Mouse (Mus musculus) neural tube, embryonic 12.5 days (tissue): ENCODE measurements at regions not wholly inside any gene's neighbourhood (a gene's known extent, or its start where the extent isn't known, plus 50 kb on each side); places are given as distances from the start of the nearest gene placed in this dataset.

Experiments used
- ATAC-seq: fragments of 200-750 bp; cut with Nextera tagmentation; 2 replicates; pipeline ENCODE4 v1.8.0; 2017; ENCODE audit warnings: low read depth, mild to moderate bottlenecking, moderate TSS enrichment, moderate library complexity; ENCODE audit not compliant: low FRiP score
- H3K27ac ChIP-seq: fragments of 300-500 bp; sonication (generic); 2 replicates; pipeline ENCODE4 v1.5.1; 2016
- H3K27me3 ChIP-seq: fragments of 300-500 bp; sonication (generic); replicated peaks from 2 replicates; pipeline ENCODE4 v1.6.1; 2016; ENCODE audit warnings: mild to moderate bottlenecking
- H3K36me3 ChIP-seq: fragments of 300-500 bp; sonication (generic); 2 replicates; pipeline ENCODE4 v1.6.1; 2016; ENCODE audit warnings: mild to moderate bottlenecking
- H3K4me1 ChIP-seq: fragments of 300-500 bp; sonication (generic); 2 replicates; pipeline ENCODE4 v1.6.1; 2016
- H3K4me2 ChIP-seq: fragments of 300-500 bp; sonication (generic); replicated peaks from 2 replicates; pipeline ENCODE4 v1.6.1; 2016; ENCODE audit warnings: mild to moderate bottlenecking
- H3K4me3 ChIP-seq: fragments of 300-500 bp; sonication (generic); 2 replicates; pipeline ENCODE4 v1.5.1; 2016
- H3K9ac ChIP-seq: fragments of 300-500 bp; sonication (generic); 2 replicates; pipeline ENCODE4 v1.6.1; 2016; ENCODE audit warnings: mild to moderate bottlenecking
- H3K9me3 ChIP-seq: fragments of 300-500 bp; sonication (generic); 2 replicates; pipeline ENCODE4 v1.6.1; 2016; ENCODE audit warnings: mild to moderate bottlenecking
- WGBS: fragments of 180-500 bp; shearing (Covaris S2); methylation state at CpG from one replicate; pipeline ENCODE4 v1.1.7; 2016; 5-methylcytosine and 5-hydroxymethylcytosine counted together

GRCm38 (mm10) chr10:37079535-37079934 is 59.2 kb downstream of the Marcks start:
- H3K9me3 ChIP-seq: no peaks in the 10 kb centered on the region
- H3K27me3 ChIP-seq: no peaks in the 10 kb centered on the region
- H3K27ac ChIP-seq: no peak overlapping the region
- no peak overlapping the region for H3K4me3 ChIP-seq
- H3K4me2 ChIP-seq: no peak overlapping the region
- 89% methylated on average over 6 of the region's 6 CpGs for WGBS
- no peak overlapping the region for H3K9ac ChIP-seq
- no peaks in the 10 kb centered on the region for H3K36me3 ChIP-seq
- H3K4me1 ChIP-seq: peaks cover 6% of the 10 kb centered on the region; the same call in 1 of the 2 replicates
- no peak for ATAC-seq

GRCm38 (mm10) chr10:37078439-37078838 is 60.3 kb downstream of the Marcks start:
- Histone ChIP-seq H3K4me2 (no peak overlapping the region), H3K9me3 (no peaks in the 10 kb centered on the region), H3K27ac (no peak overlapping the region), H3K4me1 (peaks cover 6% of the 10 kb centered on the region; the same call in 1 of the 2 replicates), H3K36me3 (no peaks in the 10 kb centered on the region), H3K4me3 (no peak overlapping the region), H3K9ac (no peak overlapping the region), H3K27me3 (no peaks in the 10 kb centered on the region)
- WGBS: 25% methylated on average over 5 of the region's 5 CpGs
- peak; percentile 88 for ATAC-seq

GRCm38 (mm10) chr10:37077741-37078140 is 61.0 kb downstream of the Marcks start:
- no peaks in the 10 kb centered on the region for H3K27me3 ChIP-seq
- no peaks in the 10 kb centered on the region for H3K9me3 ChIP-seq
- 100% methylated on average over 2 of the region's 2 CpGs for WGBS
- H3K9ac ChIP-seq: no peak overlapping the region
- no peak overlapping the region for H3K27ac ChIP-seq
- no peak overlapping the region for H3K4me2 ChIP-seq
- H3K36me3 ChIP-seq: no peaks in the 10 kb centered on the region
- no peak overlapping the region for H3K4me3 ChIP-seq
- peaks cover 6% of the 10 kb centered on the region; the same call in 1 of the 2 replicates for H3K4me1 ChIP-seq
- ATAC-seq: peak; percentile 39; the same call in 1 of the 2 replicates

- H3K4me3 ChIP-seq: no peak overlapping the region
- no peak overlapping the region for H3K9ac ChIP-seq
- H3K4me1 ChIP-seq: peaks cover 4% of the 10 kb centered on the region; the same call in 1 of the 2 replicates
- H3K36me3 ChIP-seq: no peaks in the 10 kb centered on the region
- H3K4me2 ChIP-seq: no peak overlapping the region
- 14% methylated on average over 5 of the region's 5 CpGs for WGBS
- no peaks in the 10 kb centered on the region for H3K27me3 ChIP-seq
- ATAC-seq: peak; percentile 81
- no peak overlapping the region for H3K27ac ChIP-seq
- H3K9me3 ChIP-seq: no peaks in the 10 kb centered on the region
These were observed 65.9 kb downstream of the Marcks start for GRCm38 (mm10) chr10:37072834-37073233.

- no peak for ATAC-seq
- Histone ChIP-seq H3K27me3 (no peaks in the 10 kb centered on the region), H3K36me3 (no peaks in the 10 kb centered on the region), H3K4me2 (no peak overlapping the region), H3K27ac (no peak overlapping the region), H3K4me3 (no peak overlapping the region), H3K9me3 (no peaks in the 10 kb centered on the region), H3K9ac (no peak overlapping the region), H3K4me1 (no peaks in the 10 kb centered on the region)
- 95% methylated on average over 5 of the region's 5 CpGs for WGBS
These were observed 66.7 kb downstream of the Marcks start for GRCm38 (mm10) chr10:37072061-37072460.

GRCm38 (mm10) chr10:37071420-37071819 is 67.3 kb downstream of the Marcks start:
- no peaks in the 10 kb centered on the region for H3K4me1 ChIP-seq
- H3K36me3 ChIP-seq: no peaks in the 10 kb centered on the region
- H3K9ac ChIP-seq: no peak overlapping the region
- ATAC-seq: no peak
- H3K4me2 ChIP-seq: no peak overlapping the region
- no peak overlapping the region for H3K4me3 ChIP-seq
- no peaks in the 10 kb centered on the region for H3K27me3 ChIP-seq
- WGBS: 87% methylated on average over 2 of the region's 2 CpGs
- H3K27ac ChIP-seq: no peak overlapping the region
- H3K9me3 ChIP-seq: no peaks in the 10 kb centered on the region
